Mouse (Mus musculus): Measurements from ENCODE around the gene Nckap5. TPM values are rescaled to one million over a fixed set of nuclear protein-coding genes. Genes with fewer than 3 reads are reported as not detected.
"Not testable (repeated sequence)": the region's sequence is repeated elsewhere in the genome, so short reads cannot be mapped to it uniquely, and the experiment has no call there.

Gene Nckap5
- total RNA-seq, 2 experiments from 2014 or later: 1.5 to 1.7 TPM

DNA sequence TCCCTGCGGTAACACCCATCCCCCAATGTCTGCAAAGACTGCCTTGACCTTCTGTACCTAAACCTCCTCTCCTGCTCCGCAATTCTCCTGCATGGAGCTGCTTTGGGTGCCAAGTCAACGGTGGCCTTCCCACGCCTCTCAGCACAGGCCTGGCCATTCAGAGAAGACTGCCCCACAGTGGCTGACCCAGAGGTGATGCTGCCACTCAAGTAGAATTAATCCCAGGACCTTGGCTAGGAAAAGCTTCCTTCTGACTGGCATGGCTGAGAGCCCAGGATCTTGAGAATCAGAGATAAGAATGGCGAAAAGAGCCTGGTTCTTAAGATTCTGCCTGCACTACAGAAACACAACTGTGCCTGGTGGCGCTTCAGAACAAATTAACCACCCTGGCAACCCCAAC is 678.4 kb downstream of the Nckap5 start:
- intact Hi-C loops (cut with DNase I; ENCODE audit: low total_unique reads): no loop called here
- no peak for DNase-seq

GRCm38 (mm10) chr1:126149966-126150365 is 680.6 kb downstream of the Nckap5 start:
- intact Hi-C loops (cut with DNase I; ENCODE audit: low total_unique reads): no loop called here
- no peak for DNase-seq

DNA sequence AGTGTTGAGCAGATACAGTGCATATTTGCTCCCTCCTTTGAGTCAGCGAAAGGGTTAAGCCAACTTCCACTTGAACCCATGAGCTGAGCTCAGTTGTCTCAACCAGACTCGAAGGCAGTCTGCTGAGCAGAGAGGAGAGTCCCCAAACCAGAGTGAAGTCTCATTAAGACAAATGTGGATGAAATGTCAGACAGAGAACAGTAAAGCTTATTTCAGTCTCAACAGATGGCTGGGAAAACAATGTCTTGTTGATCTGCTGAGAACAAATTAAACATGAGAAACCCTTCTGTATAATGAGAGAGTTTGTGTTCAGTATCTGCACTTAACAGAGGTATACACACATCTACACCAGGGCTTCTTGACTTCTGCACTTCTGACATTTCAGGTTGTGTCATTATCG is 694.9 kb downstream of the Nckap5 start:
- DNase-seq: no peak
- intact Hi-C loops (cut with DNase I; ENCODE audit: low total_unique reads): no loop called here

- DNase-seq: no peak
- intact Hi-C loops (cut with DNase I; ENCODE audit: low total_unique reads): no loop called here
Measured at GRCm38 (mm10) chr1:126132316-126132715, 698.3 kb downstream of the Nckap5 start.

DNA sequence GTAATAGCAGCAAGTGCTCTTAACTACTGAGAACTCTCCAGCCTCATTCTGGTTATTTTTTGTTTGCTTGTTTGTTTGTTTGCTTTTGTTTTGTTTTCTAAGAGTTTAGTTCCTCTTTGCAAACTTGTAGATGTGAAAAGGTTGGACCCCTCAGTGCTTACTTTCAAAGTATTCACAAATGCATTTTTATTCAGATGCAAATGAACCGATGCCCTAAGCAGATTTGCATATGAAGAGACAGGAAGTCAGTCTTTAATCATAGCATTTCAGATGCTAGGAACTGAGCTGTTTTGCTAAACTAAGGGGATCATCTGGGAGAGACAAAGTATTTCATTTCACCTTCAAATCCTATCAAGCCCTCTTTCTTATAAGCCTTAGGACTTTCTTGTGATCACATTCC is 701.5 kb downstream of the Nckap5 start:
- DNase-seq: no peak
- intact Hi-C loops (cut with DNase I; ENCODE audit: low total_unique reads): no loop called here

DNA sequence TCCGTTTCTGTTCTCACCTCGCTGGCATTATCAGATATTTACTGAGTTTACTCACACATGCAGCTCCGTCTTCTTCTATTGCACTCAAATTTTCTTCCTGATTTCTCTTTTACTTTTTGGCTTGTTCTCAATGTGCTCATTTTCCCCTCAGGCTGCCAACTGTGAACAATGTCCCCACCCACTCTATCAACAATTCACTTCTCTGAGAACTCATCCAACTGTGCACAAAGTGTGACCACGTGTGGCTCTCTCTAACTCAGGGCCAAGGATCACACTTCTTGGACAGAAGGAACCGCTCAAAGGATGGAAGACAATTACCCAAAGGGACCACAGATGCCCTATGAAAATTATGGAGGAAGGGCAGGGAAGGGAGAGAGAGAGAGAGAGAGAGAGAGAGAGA is 707.5 kb downstream of the Nckap5 start:
- no peak for DNase-seq

GRCm38 (mm10) chr1:126120506-126120905 is 710.1 kb downstream of the Nckap5 start:
- no peak for DNase-seq
- intact Hi-C loops (cut with DNase I; ENCODE audit: low total_unique reads): no loop called here

More for the DNA sequence above, 707.5 kb downstream of the Nckap5 start:
- intact Hi-C loops (cut with DNase I; ENCODE audit: low total_unique reads): no loop called here

- DNase-seq: no peak
- intact Hi-C loops (cut with DNase I; ENCODE audit: low total_unique reads): no loop called here
Measured at GRCm38 (mm10) chr1:126116034-126116433, 714.6 kb downstream of the Nckap5 start.

- no peak for DNase-seq
- intact Hi-C loops (cut with DNase I; ENCODE audit: low total_unique reads): no loop called here
Measured at GRCm38 (mm10) chr1:126105673-126106256, 724.8 kb downstream of the Nckap5 start.

- intact Hi-C loops (cut with DNase I; ENCODE audit: low total_unique reads): no loop called here
- DNase-seq: no peak
Measured at GRCm38 (mm10) chr1:126094346-126094745, 736.3 kb downstream of the Nckap5 start.

GRCm38 (mm10) chr1:126091979-126092378 is 738.6 kb downstream of the Nckap5 start:
- intact Hi-C loops (cut with DNase I; ENCODE audit: low total_unique reads); DNase-seq: not testable (repeated sequence)

GRCm38 (mm10) chr1:126087181-126087580 is 743.4 kb downstream of the Nckap5 start:
- intact Hi-C loops (cut with DNase I; ENCODE audit: low total_unique reads): no loop called here

DNA sequence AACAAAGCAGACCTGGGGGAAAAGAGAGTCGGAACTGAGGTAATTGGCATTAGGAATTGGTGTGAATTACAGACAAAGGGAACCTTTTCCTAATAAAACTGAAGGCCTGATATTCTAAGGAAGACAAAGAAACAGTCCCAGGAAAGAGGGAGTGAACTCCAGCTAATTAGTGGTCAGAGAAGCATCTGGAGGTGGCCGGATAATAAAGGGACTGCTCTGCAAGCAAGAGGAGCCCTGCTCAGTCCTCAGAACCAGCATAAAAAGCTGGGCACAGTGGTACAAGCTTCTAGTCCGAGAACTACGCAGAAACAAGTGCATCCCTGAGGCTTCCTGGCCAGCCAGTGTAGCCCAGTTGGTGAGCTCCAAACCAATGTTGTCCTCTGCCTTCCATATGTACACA is 754.3 kb downstream of the Nckap5 start:
- intact Hi-C loops (cut with DNase I; ENCODE audit: low total_unique reads): no loop called here
- no peak for DNase-seq

More at GRCm38 (mm10) chr1:126087181-126087580, 743.4 kb downstream of the Nckap5 start:
- no peak for DNase-seq

DNA sequence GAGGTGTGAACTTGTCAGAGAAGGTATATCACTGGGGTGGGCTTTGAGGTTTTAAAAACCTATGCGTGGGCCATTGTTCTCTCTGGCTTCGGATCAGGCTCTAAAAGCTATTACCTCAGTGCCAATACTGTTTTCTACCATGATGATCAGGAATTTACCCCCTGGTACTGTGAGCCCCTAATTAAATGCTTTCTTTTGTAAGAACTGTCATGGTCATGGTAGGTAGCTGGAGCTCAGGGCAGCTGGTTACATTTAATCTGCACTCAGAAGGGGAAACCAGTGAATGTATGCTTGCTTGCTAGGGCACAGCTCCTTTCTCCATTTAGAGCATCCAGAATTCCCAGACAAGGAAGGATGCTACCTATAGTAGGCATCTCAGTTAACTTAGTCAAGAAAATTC is 759.7 kb downstream of the Nckap5 start:
- intact Hi-C loops (cut with DNase I; ENCODE audit: low total_unique reads): no loop called here
- no peak for DNase-seq

- intact Hi-C loops (cut with DNase I; ENCODE audit: low total_unique reads): no loop called here
Measured at GRCm38 (mm10) chr1:126051491-126051890, 779.1 kb downstream of the Nckap5 start.

DNA sequence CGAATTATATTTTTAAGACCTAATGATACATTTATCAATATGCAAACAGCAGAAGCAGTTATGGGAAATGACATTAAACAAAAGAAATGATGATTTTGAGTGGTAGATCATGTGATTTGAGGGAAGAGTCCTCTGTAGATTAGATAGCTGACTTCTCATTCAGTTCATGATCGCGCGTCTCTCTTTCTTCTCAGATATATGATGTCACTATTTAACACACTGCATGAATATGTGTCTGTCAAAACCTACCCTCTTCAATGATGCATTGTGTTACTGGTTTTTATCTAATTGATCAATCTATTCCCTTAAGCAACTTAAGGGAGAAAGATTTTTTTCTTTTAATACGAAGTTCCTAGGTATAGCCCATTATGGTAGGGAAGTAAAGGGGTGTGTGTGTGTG is 787.7 kb downstream of the Nckap5 start:
- intact Hi-C loops (cut with DNase I; ENCODE audit: low total_unique reads): no loop called here
- DNase-seq: no peak

More at GRCm38 (mm10) chr1:126051491-126051890, 779.1 kb downstream of the Nckap5 start:
- DNase-seq: peak; percentile 15

- DNase-seq: no peak
Measured at GRCm38 (mm10) chr1:126027536-126027935, 803.1 kb downstream of the Nckap5 start.

DNA sequence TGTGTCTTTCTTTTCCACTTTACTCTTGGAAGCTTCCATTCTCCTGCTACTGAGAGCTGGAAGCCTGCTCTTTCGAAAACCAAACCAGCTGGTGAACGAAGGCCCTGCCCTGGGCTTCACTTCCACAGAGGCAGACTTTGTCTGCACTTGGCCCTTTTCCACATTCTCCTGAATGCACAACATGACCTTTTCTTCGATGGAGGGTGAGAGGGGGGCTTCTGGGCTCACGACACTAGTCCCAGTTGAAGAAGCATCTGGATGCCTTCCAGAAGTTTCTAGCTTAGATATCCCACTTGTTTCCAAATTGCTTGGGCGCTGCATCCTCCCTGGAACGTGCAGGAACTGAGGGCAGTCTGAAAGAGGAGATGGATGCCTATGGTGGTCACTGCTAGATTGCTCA is 806.1 kb downstream of the Nckap5 start:
- intact Hi-C loops (cut with DNase I; ENCODE audit: low total_unique reads): no loop called here
- no peak for DNase-seq

More at GRCm38 (mm10) chr1:126027536-126027935, 803.1 kb downstream of the Nckap5 start:
- intact Hi-C loops (cut with DNase I; ENCODE audit: low total_unique reads): no loop called here

DNA sequence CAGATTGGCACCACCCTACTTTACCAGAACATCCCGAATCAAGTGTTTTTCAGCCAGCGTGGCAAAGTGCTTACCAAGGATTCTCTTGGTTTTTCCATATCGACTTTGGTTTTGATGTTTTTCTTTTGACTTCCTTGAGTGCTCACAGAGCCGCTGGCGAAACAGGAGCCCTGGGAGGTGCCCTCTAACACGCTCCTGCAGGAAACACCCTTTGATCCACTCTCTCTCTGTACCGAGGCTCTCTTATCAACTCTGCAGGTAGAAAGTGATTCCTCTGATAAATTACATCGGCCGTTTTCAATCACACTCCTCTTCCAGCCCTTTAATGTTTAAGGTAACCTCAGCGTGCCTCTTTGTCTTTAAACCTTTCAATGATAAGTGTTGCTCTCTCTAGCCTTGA is 807.6 kb downstream of the Nckap5 start:
- DNase-seq: no peak
- intact Hi-C loops (cut with DNase I; ENCODE audit: low total_unique reads): no loop called here

DNA sequence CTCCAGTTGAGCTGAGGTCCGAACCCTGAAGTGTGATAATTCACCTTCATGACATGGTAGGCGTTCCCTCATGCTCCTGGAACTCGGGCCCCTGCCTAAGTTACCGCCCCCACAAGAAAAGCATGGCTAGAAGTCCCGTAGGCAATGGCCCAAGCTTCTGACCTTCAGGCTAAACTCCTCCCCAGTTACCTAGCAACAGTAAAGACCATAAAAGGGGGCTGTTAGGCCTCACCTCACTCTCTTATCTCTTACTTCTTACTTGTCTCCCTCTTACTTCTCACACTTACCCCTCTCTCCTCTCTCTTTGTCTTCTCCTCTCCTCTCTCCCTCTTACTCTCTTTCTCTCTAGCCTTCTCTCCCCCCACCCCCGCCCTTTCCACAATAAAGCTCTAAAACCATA is 811.9 kb downstream of the Nckap5 start:
- intact Hi-C loops (cut with DNase I; ENCODE audit: low total_unique reads); DNase-seq: not testable (repeated sequence)

DNA sequence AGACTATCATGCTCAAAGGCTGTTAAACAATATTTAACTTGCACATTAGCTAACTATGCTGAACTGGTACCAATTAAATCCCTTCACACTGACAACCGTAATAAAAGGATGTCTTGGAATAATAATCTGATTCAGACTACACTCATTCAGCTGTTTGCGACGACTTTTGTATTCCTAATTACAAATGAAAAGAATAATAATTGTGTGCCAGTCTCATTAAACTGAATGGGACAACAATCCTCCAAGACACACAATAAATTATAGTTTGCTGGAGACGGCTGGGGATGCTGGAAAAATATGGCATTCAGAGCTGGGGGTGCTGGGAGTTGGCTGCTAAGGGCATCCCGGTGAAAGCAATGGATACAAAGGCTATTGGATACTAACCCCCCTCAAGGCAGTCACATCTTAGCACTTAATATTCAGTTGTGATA is 818.9 kb downstream of the Nckap5 start:
- DNase-seq: no peak
- intact Hi-C loops (cut with DNase I; ENCODE audit: low total_unique reads): no loop called here

- intact Hi-C loops (cut with DNase I; ENCODE audit: low total_unique reads): no loop called here
- DNase-seq: no peak
Measured at GRCm38 (mm10) chr1:126007571-126007970, 823.0 kb downstream of the Nckap5 start.

Data from gastrocnemius, postnatal 14 days (tissue).